Mouse (Mus musculus) erythroblast, embryonic 14.5 days (primary cell): Measurements from ENCODE around the gene Ehd1.

Experiments
- GATA1 ChIP-seq: IDR thresholded peaks from 2 replicates; pipeline ENCODE4 v1.6.1; 2012; ENCODE audit warnings: low read length, inconsistent platforms, mixed read lengths
- TAL1 ChIP-seq: IDR thresholded peaks from 3 replicates; pipeline ENCODE4 v1.6.1; 2012; ENCODE audit warnings: low read length, inconsistent platforms, mixed read lengths

GRCm38 (mm10) chr19:6339191-6339590, 62.7 kb downstream of the Ehd1 start:
- no peak for TF ChIP-seq GATA1
- no peak for TF ChIP-seq TAL1
